Mouse (Mus musculus): ENCODE results near the gene Chmp2b.

The Chmp2b gene

DNA sequence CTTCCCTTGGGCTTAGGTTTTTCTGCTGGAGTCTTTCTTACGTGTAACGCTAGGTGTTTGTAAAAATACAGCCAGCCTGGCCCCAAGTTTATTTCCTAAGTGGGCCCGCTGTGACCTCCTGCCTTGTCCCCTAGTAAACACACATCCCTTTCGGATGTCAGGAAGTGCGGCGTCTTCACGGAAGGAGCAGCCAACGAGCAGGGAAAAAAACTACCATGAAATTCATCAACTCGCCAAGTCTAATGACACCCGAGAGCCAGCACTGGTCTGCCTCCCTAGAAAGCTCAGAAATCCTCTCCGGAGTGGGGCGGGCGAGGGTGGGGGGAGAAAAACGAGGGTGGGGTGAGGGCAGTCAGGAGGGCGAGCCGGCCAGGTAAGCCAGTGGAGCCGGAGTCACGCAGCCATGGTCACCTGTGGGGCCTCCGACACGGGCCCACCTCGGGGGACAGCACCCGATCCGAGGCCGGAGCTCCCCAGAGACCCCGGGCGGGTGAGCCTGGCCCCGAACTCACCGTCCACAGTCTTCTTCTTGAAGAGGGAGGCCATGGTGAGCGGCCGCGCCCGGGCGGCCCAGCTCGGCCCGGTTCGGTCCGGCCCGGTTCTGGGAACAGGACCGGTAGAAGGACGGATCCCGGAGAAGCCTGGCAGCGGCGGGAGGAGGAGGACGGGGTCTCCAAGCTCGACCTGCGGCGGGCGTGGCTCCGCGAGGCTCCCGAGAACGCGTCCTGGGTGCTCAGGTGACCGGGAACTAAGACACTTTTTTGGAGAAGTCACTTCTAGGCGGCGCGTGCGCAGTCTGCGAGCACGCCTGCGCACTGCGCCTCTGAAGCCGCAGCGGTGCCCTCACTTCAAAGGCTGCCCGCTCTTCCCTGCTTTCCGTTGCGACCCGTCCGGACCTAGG, at the start of gene Chmp2b:
TSS of gene Chmp2b (minus strand) at position 764 of the 901 bp plus-strand sequence.
- in situ Hi-C loops (cut with MboI; ENCODE audit: low pct_unique_long_range_greater_than_20kb in 1 of 2, low sequenced_read_pairs in 2 of 2, unreplicated experiment in 1 of 2): no loop called here

DNA sequence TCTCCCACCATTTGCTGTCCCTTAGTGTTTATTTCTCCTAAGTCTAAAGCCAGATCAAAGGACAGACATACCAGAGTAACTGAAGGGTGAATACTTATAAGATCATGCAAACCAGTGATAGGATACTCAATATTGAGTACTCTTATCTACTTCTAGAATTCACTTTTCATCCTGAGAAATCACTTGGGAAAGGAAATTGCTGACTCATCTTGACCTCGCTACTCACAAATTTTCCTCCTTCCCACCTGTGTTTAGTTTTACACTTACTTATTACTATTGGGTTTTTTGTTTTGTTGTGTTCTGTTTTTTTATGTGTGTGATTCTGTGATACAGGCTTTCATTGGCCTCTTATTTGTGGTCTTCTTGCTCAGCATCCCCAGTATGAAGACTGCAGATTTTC, 49.2 kb upstream of the Chmp2b start:
- in situ Hi-C loops (cut with MboI; ENCODE audit: low pct_unique_long_range_greater_than_20kb in 1 of 2, low sequenced_read_pairs in 2 of 2, unreplicated experiment in 1 of 2): no loop called here

DNA sequence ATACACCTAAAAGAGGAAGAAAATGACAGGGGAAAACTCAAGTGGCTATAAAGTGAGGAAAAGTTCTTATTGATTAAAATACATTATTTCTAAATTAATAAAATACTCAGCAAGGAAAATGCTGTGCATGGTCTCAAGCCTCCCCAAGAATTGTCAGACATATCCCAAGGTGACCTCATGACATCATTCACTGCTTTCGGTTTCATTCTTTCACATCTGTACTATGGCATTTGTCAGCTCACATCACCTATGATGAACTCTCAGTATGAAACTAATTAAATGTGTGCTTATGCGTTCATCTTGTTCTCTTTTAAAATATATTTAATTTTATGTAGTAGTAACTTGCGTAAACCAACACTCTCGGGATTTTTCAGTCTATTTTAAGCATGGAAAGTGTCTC, 38.3 kb upstream of the Chmp2b start:
- in situ Hi-C loops (cut with MboI; ENCODE audit: low pct_unique_long_range_greater_than_20kb in 1 of 2, low sequenced_read_pairs in 2 of 2, unreplicated experiment in 1 of 2): no loop called here

DNA sequence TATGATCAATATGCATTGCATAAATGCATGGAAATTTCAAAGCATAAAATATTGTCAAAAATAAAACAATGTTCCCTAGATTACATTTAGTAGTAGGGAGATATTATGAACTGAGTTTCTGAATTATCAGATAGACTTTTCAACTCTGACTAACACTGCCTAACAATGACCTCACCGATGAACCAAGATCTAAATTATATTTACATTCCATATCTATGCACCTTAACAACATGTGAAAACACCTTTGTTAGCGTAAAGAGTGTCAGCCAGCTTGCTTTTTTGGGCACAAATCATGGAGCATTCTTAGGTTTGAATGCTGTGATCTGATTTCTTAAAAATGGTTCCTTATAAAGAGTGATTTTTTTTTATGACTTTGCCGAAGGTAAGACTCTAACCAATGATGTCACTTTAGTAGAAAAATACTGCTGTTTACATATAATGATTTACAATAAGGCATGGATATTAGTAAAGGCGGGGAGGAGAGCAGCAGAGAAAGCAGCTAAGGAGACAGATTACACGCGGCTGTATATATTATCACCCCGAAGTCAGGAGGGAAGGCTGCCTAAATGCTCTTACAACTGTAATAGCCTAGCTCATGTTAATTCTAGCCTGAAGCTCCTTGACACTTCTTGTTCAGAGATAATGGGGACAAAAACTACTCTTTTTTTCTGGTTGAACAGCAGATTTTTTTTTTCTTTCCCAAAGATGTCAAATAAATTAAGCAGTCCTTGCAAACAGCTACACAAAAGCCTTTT, 23.8 kb upstream of the Chmp2b start:
- in situ Hi-C loops (cut with MboI; ENCODE audit: low pct_unique_long_range_greater_than_20kb in 1 of 2, low sequenced_read_pairs in 2 of 2, unreplicated experiment in 1 of 2): no loop called here

DNA sequence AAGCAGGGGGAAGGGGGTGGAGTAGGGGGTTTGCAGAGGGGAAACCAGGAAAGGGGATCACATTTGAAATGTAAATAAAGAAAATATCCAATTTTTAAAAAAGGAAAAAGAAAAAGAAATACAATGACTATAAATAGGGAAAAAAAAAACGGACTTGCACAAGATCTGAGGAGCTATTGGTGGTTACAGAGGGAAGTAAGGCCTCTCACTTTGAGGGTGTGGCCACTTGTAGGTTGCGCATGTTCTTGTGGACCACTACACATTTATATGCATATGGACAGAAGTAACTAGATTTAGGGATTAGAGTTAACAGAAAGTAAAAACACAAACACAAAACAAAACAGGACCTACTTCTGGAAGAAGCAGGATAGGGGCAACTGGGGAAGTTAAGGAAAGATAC, 23.2 kb upstream of the Chmp2b start:
- in situ Hi-C loops (cut with MboI; ENCODE audit: low pct_unique_long_range_greater_than_20kb in 1 of 2, low sequenced_read_pairs in 2 of 2, unreplicated experiment in 1 of 2): no loop called here

DNA sequence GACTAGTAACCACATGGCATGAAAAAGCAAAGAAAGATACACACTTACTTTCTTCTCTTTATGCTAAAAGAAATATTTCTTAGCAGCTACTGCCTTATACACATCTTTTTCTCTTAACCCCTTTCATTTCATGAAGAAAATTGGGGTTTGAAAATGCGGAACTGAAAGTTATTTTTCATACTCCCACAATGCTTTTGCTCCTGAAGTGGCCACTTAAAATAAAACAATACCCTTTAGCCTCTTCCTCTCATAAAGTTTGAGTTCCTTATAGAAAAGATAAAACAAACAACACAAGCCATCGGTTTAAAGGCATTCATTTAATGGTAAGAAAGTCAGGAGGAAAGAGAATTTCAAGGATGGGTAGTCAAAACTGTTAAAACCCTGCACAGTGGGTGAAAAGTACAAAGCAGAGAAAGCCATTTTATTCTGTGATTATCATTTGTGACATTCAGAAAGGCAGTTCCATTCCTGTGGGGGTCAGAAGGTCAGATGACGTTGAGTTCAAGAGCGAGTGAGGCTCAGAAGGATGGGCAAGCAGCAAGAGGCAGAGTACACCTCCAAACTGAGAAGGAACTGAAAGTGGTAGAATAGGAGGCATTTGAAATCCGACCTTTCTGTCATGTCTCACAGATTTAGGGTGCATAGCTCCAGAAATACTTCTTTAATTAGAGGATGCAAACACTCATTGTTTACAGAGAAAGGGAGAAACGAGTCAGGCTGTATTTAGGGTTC, 14.9 kb upstream of the Chmp2b start:
- in situ Hi-C loops (cut with MboI; ENCODE audit: low pct_unique_long_range_greater_than_20kb in 1 of 2, low sequenced_read_pairs in 2 of 2, unreplicated experiment in 1 of 2): no loop called here

DNA sequence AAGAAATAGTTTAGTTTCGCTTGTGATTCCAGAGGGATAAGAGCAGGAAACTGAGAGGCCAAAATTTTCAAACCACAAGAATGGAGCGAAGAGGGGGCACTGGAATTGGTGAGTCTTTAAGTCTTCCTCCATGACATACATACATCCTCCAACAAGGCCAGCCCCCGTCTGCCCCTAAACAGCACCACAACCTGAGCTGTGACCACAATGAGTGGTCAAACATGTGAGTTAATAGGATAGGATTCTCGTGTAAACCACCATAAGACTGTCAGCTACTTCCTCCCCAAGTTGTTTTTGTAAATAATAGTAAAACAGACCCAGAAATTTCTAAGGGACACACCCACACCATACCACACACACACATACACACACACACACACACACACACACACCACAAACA, 6.3 kb upstream of the Chmp2b start:
- in situ Hi-C loops (cut with MboI; ENCODE audit: low pct_unique_long_range_greater_than_20kb in 1 of 2, low sequenced_read_pairs in 2 of 2, unreplicated experiment in 1 of 2): no loop called here

DNA sequence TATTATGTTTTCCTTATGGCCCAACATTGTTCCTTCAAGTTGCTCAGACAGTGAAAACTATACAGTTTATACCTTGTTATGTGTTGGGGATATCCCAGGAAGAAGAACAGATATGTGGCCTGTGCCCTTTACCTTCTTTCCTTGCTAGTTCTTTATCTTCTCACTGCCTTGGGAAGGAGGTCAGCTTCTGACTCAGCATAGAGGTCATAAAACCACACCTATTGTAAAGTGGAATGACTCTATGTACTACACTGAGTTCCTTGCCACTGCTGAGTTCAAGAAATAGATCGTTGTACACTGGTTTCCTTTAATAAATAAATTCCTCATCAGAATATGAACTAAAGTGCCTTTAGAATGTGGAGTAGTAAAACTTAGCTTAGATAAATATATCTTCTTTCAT, 2.4 kb upstream of the Chmp2b start:
- in situ Hi-C loops (cut with MboI; ENCODE audit: low pct_unique_long_range_greater_than_20kb in 1 of 2, low sequenced_read_pairs in 2 of 2, unreplicated experiment in 1 of 2): no loop called here

DNA sequence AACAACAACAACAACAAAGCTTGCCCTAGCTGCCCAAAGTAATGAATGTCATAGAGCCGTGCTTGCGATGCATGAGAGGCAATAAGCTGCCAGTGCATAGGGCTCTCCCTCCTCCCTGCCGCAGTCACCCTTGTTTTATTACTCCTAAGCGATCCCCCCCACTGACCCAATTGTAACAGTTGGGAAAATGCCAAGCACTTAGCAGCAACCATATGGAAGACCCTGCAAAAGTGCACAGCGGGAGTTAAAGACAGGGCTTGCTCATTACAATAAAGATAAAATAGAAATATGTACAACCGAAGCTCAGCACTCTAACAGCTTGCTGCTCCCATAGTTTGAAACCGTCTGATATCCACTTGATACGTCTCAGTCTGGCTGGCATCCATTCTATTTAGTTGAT, 1.8 kb upstream of the Chmp2b start:
- in situ Hi-C loops (cut with MboI; ENCODE audit: low pct_unique_long_range_greater_than_20kb in 1 of 2, low sequenced_read_pairs in 2 of 2, unreplicated experiment in 1 of 2): no loop called here

DNA sequence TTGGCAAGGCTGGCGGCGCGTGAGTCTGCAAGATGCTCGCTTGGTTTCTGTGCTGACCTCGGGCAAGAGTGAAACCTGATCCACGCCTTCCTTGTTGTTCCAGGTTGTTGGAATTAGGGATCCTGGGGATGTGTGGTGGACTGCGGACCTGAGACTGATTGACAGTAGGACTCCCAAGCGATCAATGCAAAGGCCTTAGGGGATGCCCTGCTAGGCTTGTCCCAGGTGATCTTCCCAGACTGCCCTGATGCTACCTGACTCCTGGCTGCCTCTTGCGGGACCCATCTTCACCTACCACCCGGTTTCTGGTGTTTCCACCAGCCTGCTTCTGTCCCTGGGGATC, 309 bp upstream of the Chmp2b start:
- in situ Hi-C loops (cut with MboI; ENCODE audit: low pct_unique_long_range_greater_than_20kb in 1 of 2, low sequenced_read_pairs in 2 of 2, unreplicated experiment in 1 of 2): no loop called here

DNA sequence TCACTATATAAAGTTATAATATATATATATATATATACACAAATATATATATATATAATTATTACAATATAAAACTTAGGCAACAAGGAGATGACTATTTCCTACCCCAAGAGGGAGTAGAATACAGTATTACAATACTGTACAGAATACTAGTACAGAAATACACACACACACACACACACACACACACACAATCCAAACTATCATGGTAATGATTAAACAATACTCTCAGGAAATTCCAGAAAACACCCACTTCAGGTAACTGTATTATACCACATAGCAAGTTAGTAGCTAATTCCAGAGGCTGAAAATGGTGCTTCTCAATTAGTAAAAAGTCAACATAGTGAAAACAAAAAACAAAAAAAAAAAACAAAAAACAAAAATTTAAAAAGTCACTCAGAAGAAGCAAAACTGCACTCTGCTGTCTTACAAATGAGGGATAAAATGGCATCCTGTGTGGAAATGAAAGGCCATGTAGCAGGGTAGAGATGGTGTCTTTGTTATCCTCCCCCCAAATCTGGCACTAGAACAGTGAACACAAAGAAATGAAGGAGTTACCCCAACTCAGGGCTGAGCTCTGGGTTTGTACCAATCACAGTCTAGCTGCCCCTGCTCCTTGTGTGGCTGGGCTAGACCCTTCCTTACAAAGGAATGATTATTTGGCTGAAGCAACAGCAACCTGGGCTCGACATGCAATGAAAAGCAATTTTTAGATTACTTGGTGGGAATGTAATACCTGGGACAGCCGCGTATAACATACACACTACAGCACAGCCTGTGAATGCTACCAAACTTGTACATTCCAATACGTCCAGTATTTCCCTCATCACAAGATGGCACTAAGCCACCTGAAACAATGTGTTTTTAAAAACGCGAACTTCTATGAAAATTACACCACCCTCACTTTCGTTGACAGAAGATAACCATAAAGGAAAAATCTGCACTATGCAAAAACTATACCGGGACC, 1.2 kb downstream of the Chmp2b start:
- in situ Hi-C loops (cut with MboI; ENCODE audit: low pct_unique_long_range_greater_than_20kb in 1 of 2, low sequenced_read_pairs in 2 of 2, unreplicated experiment in 1 of 2): no loop called here

DNA sequence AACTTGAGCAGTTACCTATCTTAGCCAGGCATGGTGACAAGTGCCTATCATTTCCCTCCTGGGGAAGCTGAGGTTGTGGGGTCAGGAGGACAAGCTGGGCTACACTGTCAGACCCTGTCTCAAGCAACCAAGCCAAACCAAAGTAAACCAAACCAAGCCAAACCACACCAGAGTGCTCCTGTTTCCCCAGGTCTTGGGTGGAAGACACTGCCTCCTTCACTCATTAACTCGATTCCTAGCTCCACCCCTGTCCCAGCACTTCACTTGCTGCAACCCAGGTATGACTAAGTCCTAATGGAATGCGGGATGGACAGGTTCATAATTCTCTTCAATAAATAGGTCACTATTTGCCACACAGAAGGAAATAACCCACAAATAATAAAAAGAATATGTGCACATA, 2.9 kb downstream of the Chmp2b start:
- in situ Hi-C loops (cut with MboI; ENCODE audit: low pct_unique_long_range_greater_than_20kb in 1 of 2, low sequenced_read_pairs in 2 of 2, unreplicated experiment in 1 of 2): no loop called here

DNA sequence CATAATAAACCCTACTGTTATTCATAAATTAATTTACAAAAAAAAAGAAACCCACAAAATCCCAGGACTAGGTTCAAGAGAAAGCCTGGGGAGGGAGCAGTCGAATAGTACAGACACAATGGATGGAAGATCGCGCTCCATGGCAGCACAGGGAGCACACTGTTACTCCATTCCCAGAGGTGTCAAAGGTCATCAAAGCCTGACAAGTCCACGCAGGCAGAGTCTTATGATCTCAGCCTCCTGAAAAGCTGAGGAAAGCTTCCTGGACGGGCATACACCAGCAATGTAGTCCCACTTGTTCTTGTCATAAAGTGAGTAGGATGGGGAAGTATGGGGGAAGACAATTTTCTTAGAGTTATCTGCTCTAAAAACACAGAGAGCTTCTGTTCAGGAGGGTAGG, 5.2 kb downstream of the Chmp2b start:
- in situ Hi-C loops (cut with MboI; ENCODE audit: low pct_unique_long_range_greater_than_20kb in 1 of 2, low sequenced_read_pairs in 2 of 2, unreplicated experiment in 1 of 2): no loop called here

DNA sequence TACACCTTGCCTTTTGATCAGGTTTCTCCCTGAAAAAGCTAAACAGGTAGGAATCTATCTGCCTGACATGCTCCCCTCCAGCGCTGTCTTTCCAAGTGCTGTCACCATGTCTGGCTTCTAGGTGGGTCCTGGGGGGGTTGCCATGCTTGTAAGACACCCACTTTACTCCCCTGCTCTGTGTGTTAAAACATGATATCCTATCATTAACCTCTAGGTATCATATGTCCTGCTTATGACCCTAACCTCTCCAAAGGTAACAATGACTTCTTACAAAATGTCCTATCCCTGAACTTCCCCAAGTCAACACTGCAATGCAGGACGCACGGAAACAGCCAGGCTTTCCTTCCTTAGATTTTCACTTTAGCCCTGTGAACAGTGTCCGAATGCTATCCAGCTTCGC, 8.3 kb downstream of the Chmp2b start:
- in situ Hi-C loops (cut with MboI; ENCODE audit: low pct_unique_long_range_greater_than_20kb in 1 of 2, low sequenced_read_pairs in 2 of 2, unreplicated experiment in 1 of 2): no loop called here

DNA sequence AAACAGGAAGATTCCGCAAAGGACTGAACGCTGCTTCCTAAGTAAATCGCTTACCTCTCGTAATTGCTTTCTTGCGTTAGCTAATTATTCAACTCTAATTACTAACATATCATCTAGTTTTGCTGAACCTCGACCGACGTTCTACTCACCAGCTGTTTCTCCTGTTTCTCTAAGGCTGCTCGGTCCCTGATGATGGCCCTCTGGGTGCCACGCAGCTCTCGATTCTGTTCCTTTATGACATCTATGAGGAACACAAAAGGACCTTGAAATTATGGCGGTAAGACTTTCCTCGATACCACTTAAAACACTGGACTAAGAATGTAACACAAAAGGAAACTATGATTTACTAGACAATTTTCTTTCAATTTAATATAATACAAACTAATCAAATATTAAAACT, 11.7 kb downstream of the Chmp2b start:
- in situ Hi-C loops (cut with MboI; ENCODE audit: low pct_unique_long_range_greater_than_20kb in 1 of 2, low sequenced_read_pairs in 2 of 2, unreplicated experiment in 1 of 2): no loop called here

DNA sequence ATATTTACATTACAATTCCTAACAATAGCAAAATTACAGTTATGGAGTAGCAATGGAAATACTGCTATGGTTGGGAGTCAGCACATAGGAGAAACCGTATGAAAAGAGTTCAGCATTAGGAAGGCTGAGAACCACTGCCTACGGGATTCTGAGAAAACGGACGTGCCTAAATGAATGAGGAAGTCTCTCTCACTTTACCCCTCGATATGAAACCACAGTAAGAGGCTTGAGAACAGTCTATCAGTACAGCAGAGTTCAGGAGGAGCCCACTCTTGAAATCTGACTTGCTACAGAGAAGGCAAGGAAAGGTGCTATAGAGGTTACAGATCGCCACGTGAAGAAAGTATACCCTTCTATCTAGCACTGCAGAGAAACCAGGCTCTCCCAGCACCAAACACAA, 13.6 kb downstream of the Chmp2b start:
- in situ Hi-C loops (cut with MboI; ENCODE audit: low pct_unique_long_range_greater_than_20kb in 1 of 2, low sequenced_read_pairs in 2 of 2, unreplicated experiment in 1 of 2): loop anchor here in 1 of 2 experiments (25.0 kb wide), 1 partner anchor 637 kb away; no protein-coding TSS in a partner anchor

DNA sequence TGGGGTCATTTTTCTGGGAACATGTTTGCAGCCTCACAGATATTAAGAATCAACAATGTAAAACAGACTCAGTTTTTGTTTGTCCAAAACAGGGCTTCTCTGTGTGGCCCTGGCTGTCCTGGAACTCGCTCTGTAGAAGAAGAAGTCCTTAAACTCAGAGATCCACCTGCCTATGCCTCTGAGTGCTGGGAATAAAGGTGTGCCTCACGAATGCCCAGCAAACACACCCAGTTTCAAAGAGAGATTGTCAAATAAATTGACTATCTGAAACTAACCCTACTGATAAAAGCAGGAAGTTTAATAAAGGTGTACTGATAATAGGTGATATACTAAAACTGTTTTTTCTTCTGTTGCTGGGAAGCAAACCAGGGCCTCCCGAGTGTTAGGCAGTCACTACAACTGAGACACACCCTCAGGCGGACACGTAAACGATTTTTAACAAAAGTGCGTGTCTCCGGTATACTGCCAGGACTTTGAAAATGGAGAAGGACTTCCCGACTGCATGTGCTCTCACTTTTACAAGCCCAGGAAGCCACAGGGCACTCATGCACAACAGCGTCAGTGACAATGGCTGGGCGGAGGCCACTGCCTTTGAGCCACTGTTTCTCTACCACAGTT, 18.7 kb downstream of the Chmp2b start:
- in situ Hi-C loops (cut with MboI; ENCODE audit: low pct_unique_long_range_greater_than_20kb in 1 of 2, low sequenced_read_pairs in 2 of 2, unreplicated experiment in 1 of 2): loop anchor here in 1 of 2 experiments (25.0 kb wide), 1 partner anchor 631 kb away; no protein-coding TSS in a partner anchor
